Mouse (Mus musculus) liver, embryonic 12.5 days (tissue): ENCODE measurements at regions not wholly inside any gene's neighbourhood (a gene's known extent, or its start where the extent isn't known, plus 50 kb on each side); places are given as distances from the start of the nearest gene placed in this dataset.

ENCODE experiments used
- ATAC-seq: fragments of 200-750 bp; cut with Nextera tagmentation; 2 replicates; pipeline ENCODE4 v1.8.0; 2017; ENCODE audit warnings: moderate number of reproducible peaks, mild to moderate bottlenecking, moderate library complexity
- H3K27ac ChIP-seq: fragments of 300-500 bp; sonication (generic); 2 replicates; pipeline ENCODE4 v1.5.1; 2016; ENCODE audit warnings: mild to moderate bottlenecking
- H3K27me3 ChIP-seq: fragments of 300-500 bp; sonication (generic); replicated peaks from 2 replicates; pipeline ENCODE4 v1.6.1; 2016; ENCODE audit warnings: mild to moderate bottlenecking, moderate library complexity
- H3K36me3 ChIP-seq: fragments of 300-500 bp; sonication (generic); 2 replicates; pipeline ENCODE4 v1.6.1; 2016; ENCODE audit warnings: mild to moderate bottlenecking, moderate library complexity
- H3K4me1 ChIP-seq: fragments of 300-500 bp; sonication (generic); 2 replicates; pipeline ENCODE4 v1.6.1; 2016
- H3K4me2 ChIP-seq: fragments of 300-500 bp; sonication (generic); 2 replicates; pipeline ENCODE4 v1.6.1; 2016; ENCODE audit warnings: mild to moderate bottlenecking, moderate library complexity
- H3K4me3 ChIP-seq: fragments of 300-500 bp; sonication (generic); 2 replicates; pipeline ENCODE4 v1.5.1; 2016; ENCODE audit warnings: mild to moderate bottlenecking, moderate library complexity
- H3K9ac ChIP-seq: fragments of 300-500 bp; sonication (generic); 2 replicates; pipeline ENCODE4 v1.6.1; 2016; ENCODE audit warnings: mild to moderate bottlenecking, moderate library complexity
- H3K9me3 ChIP-seq: fragments of 300-500 bp; sonication (generic); replicated peaks from 2 replicates; pipeline ENCODE4 v1.6.1; 2016; ENCODE audit warnings: mild to moderate bottlenecking, moderate library complexity
- WGBS: fragments of 180-500 bp; shearing (Covaris S2); methylation state at CpG from one replicate; pipeline ENCODE4 v1.1.7; 2016; ENCODE audit not compliant: insufficient replicate concordance; 5-methylcytosine and 5-hydroxymethylcytosine counted together

DNA sequence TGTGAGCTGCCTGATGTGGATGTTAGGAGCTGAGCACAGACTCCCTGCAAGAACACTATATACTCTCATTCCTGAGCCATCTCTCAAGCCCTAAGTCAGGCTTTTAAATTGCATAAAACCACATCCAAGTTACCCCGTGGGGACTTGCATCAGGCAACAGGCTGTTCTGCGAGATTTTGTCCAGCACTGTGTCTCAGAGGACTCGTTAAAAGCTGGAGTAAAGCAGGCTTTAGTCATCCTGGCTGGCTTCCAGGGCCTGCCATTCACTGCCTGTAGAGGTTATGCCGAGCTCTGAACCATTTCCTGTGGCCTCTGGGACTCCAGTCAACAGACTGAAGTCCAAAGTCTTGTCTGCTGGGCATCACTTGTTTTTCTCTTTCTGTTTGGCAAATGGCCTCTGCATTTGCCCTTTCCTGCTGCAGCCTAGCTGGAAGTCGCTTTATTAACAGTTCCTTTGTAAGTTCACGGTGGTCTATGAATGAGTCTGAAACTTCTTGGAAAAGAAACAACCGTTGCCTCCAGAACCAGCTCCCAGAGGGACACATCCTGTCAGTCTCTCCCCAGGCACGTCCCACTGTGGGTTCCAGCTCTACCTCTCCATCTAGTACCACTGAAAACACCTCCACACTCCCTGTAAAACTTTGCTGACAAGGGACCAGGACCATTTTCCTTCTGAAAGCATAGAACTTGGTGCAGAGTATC is 61.8 kb upstream of the C1qtnf3 start:
- no peak overlapping the region for H3K4me3 ChIP-seq
- H3K4me2 ChIP-seq: no peak overlapping the region
- H3K27ac ChIP-seq: peak overlapping the region; percentile 54
- H3K27me3 ChIP-seq: no peaks in the 10 kb centered on the region
- 0 out of 2 replicates have a peak, but pooled peaks cover 4% of the 10 kb centered on the region for H3K9me3 ChIP-seq
- 43% methylated on average over 8 of the region's 8 CpGs for WGBS
- H3K9ac ChIP-seq: no peak overlapping the region
- H3K36me3 ChIP-seq: no peaks in the 10 kb centered on the region
- peaks cover 11% of the 10 kb centered on the region; the same call in 1 of the 2 replicates for H3K4me1 ChIP-seq
- 0 out of 2 replicates have a peak, but pooled peaks have one; percentile 35 for ATAC-seq

- Histone ChIP-seq H3K4me2 (no peak overlapping the region), H3K9ac (no peak overlapping the region), H3K4me1 (no peaks in the 10 kb centered on the region), H3K27me3 (no peaks in the 10 kb centered on the region), H3K36me3 (no peaks in the 10 kb centered on the region), H3K4me3 (no peak overlapping the region), H3K27ac (no peak overlapping the region), H3K9me3 (no peaks in the 10 kb centered on the region)
- no peak for ATAC-seq
- WGBS: 61% methylated on average over 5 of the region's 5 CpGs
Measured at GRCm38 (mm10) chr15:10898309-10898708, 53.8 kb upstream of the C1qtnf3 start.

GRCm38 (mm10) chr15:10898715-10899486 is 53.2 kb upstream of the C1qtnf3 start:
- Histone ChIP-seq H3K36me3 (no peaks in the 10 kb centered on the region), H3K4me2 (no peak overlapping the region), H3K4me3 (no peak overlapping the region), H3K9me3 (no peaks in the 10 kb centered on the region), H3K4me1 (no peaks in the 10 kb centered on the region), H3K27me3 (no peaks in the 10 kb centered on the region), H3K27ac (no peak overlapping the region), H3K9ac (no peak overlapping the region)
- 50% methylated on average over 4 of the region's 4 CpGs for WGBS
- ATAC-seq: no peak

DNA sequence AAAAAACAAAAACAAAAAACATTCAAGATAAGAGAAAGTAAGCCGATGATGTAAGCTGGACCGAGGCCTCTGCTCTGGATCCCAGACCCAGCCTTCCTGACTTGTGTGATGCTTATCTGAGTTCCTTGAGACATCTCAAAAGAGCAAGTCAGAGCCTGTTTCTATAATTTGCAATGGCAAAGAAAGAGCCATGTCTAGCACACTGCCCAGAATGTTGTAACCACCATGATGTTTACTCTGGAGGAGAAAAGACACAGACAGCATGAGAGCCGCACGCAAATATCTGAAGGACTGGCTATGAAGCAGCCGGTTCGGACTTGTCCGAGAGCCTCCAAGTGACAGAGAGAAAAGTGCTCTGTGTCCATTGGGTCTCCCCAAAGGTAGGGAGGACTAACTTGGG is 52.2 kb upstream of the C1qtnf3 start:
- no peak overlapping the region for H3K4me3 ChIP-seq
- H3K27ac ChIP-seq: no peak overlapping the region
- no peak overlapping the region for H3K4me2 ChIP-seq
- H3K4me1 ChIP-seq: no peaks in the 10 kb centered on the region
- no peaks in the 10 kb centered on the region for H3K9me3 ChIP-seq
- no peak for ATAC-seq
- no peaks in the 10 kb centered on the region for H3K36me3 ChIP-seq
- 83% methylated on average over 7 of the region's 7 CpGs for WGBS
- H3K9ac ChIP-seq: no peak overlapping the region
- H3K27me3 ChIP-seq: no peaks in the 10 kb centered on the region

- WGBS: 24% methylated on average over 3 of the region's 3 CpGs
- Histone ChIP-seq H3K27me3 (no peaks in the 10 kb centered on the region), H3K36me3 (no peaks in the 10 kb centered on the region), H3K9ac (no peak overlapping the region), H3K27ac (no peak overlapping the region), H3K4me2 (no peak overlapping the region), H3K4me1 (no peaks in the 10 kb centered on the region), H3K4me3 (no peak overlapping the region), H3K9me3 (no peaks in the 10 kb centered on the region)
- ATAC-seq: no peak
Measured at GRCm38 (mm10) chr15:10901075-10901474, 51.1 kb upstream of the C1qtnf3 start.

DNA sequence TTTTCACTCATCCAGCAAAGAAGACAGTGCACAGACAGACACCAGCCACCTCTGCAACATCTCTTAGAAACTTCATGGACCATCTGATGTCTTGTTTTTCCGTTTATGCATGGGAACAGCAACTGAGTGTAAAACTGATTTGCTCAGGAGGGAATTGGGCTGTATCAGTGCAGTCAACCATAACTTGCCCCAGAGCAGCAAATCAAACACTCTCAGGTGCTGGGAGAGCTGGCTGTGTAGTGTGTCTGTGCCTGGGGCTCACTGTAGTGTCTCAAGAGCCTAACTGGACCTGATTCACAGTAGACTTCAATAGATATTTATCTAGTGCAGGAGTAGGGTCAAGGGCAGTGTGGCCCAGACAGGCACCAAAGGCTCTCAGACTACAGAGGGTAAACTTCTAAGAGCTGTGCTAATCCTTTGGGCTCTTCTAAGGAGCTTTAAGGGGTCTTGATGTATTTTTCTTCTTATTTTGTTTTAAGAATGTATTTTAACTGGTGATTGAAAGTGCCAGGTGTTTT is 50.3 kb upstream of the C1qtnf3 start:
- Histone ChIP-seq H3K27ac (0 out of 2 replicates have a peak overlapping the region, but pooled peaks have one; percentile 26), H3K4me3 (no peak overlapping the region), H3K4me1 (no peaks in the 10 kb centered on the region), H3K9ac (no peak overlapping the region), H3K4me2 (no peak overlapping the region), H3K36me3 (no peaks in the 10 kb centered on the region), H3K9me3 (no peaks in the 10 kb centered on the region), H3K27me3 (no peaks in the 10 kb centered on the region)
- ATAC-seq: no peak
- 33% methylated on average over 1 of the region's 1 CpGs for WGBS
